Mouse (Mus musculus) limb, embryonic 12.5 days (tissue): ENCODE measurements at regions not wholly inside any gene's neighbourhood (a gene's known extent, or its start where the extent isn't known, plus 50 kb on each side); places are given as distances from the start of the nearest gene placed in this dataset.

ENCODE experiments used
- ATAC-seq: fragments of 200-750 bp; cut with Nextera tagmentation; 2 replicates; pipeline ENCODE4 v1.8.0; 2017; ENCODE audit warnings: low read depth, moderate TSS enrichment; ENCODE audit not compliant: insufficient number of reproducible peaks, insufficient read depth, low FRiP score, low TSS enrichment
- H3K27ac ChIP-seq: fragments of 300-500 bp; sonication (generic); 2 replicates; pipeline ENCODE4 v1.5.1; 2016; ENCODE audit warnings: mild to moderate bottlenecking, moderate library complexity
- H3K27me3 ChIP-seq: fragments of 300-500 bp; sonication (generic); 2 replicates; pipeline ENCODE4 v1.6.1; 2016; ENCODE audit warnings: mild to moderate bottlenecking, moderate library complexity
- H3K36me3 ChIP-seq: fragments of 300-500 bp; sonication (generic); 2 replicates; pipeline ENCODE4 v1.6.1; 2016; ENCODE audit warnings: mild to moderate bottlenecking, moderate library complexity
- H3K4me1 ChIP-seq: fragments of 300-500 bp; sonication (generic); replicated peaks from 2 replicates; pipeline ENCODE4 v1.6.1; 2016
- H3K4me2 ChIP-seq: fragments of 300-500 bp; sonication (generic); 2 replicates; pipeline ENCODE4 v1.6.1; 2016; ENCODE audit warnings: mild to moderate bottlenecking, moderate library complexity
- H3K4me3 ChIP-seq: fragments of 300-500 bp; sonication (generic); replicated peaks from 2 replicates; pipeline ENCODE4 v1.5.1; 2016; ENCODE audit warnings: mild to moderate bottlenecking
- H3K9ac ChIP-seq: fragments of 300-500 bp; sonication (generic); replicated peaks from 2 replicates; pipeline ENCODE4 v1.6.1; 2016; ENCODE audit warnings: mild to moderate bottlenecking, moderate library complexity
- H3K9me3 ChIP-seq: fragments of 300-500 bp; sonication (generic); 2 replicates; pipeline ENCODE4 v1.6.1; 2016; ENCODE audit warnings: mild to moderate bottlenecking, moderate library complexity
- WGBS: fragments of 180-500 bp; shearing (Covaris S2); methylation state at CpG from one replicate; pipeline ENCODE4 v1.1.7; 2016; 5-methylcytosine and 5-hydroxymethylcytosine counted together

DNA sequence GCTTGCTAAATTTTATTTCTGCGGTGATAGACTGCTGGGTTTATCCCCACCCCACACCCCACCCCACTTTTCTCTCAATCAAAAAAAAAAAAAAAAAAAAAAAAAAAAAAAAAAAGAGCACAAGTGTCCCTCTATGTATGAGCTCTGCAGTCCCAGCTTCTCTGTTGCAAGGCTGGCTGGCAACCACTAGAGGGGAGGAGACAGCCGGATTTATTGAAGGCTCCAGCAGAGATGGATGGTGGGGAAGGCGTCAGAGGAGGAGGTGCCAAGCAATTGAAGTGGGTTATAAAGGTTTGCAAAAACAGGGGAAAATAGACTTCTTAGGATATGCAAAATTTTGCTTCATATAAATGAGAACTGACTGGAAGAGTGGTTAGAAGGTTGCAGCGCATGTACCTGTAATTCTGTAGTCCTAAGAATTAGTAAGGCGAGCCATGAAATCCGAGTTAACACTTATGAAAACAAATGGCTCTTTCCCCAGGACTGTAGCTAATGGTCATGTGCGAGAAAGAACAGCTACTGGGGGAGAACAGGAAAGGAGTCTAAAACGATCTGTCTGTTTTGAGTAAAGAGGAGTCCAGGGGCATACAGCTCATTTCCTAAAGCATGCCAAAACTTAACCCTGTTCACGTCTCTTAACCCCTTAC lies 885.1 kb upstream of the Pou3f3 start:
- WGBS = 6% methylated on average over 9 of the region's 9 CpGs
- no peaks in the 10 kb centered on the region for H3K36me3 ChIP-seq
- no peaks in the 10 kb centered on the region; the same call in 1 of the 2 replicates for H3K4me1 ChIP-seq
- no peak overlapping the region for H3K9ac ChIP-seq
- H3K9me3 ChIP-seq = no peaks in the 10 kb centered on the region
- peak; percentile 94 for ATAC-seq
- H3K27ac ChIP-seq = no peak overlapping the region
- no peaks in the 10 kb centered on the region for H3K27me3 ChIP-seq
- peak overlapping the region; percentile 23 for H3K4me3 ChIP-seq
- H3K4me2 ChIP-seq = peak overlapping the region; percentile 49

DNA sequence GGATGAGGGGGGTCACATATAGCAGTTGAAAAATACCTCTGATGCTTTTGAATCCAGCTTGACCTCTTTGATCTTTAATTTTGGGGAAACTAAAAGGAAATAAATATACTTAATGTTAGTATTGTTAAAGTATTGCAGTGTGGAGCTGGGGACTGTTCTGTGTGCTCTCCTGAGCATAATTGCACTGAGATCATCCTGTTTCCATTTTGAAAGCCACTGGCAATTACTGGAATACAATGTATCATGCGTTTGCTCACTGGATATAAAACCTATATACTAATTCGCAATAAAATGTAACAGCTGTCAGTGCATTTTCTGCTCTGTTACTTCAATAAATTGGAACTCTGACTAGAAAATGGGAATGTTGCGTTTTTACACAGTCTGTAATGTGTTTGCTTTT lies 884.4 kb upstream of the Pou3f3 start:
- 66% methylated on average over 3 of the region's 3 CpGs for WGBS
- H3K27me3 ChIP-seq = no peaks in the 10 kb centered on the region
- H3K4me2 ChIP-seq = peak overlapping the region; percentile 49; the same call in 1 of the 2 replicates
- no peak overlapping the region for H3K27ac ChIP-seq
- no peak for ATAC-seq
- H3K4me1 ChIP-seq = no peaks in the 10 kb centered on the region; the same call in 1 of the 2 replicates
- H3K36me3 ChIP-seq = no peaks in the 10 kb centered on the region
- no peaks in the 10 kb centered on the region for H3K9me3 ChIP-seq
- H3K9ac ChIP-seq = no peak overlapping the region
- no peak overlapping the region for H3K4me3 ChIP-seq

DNA sequence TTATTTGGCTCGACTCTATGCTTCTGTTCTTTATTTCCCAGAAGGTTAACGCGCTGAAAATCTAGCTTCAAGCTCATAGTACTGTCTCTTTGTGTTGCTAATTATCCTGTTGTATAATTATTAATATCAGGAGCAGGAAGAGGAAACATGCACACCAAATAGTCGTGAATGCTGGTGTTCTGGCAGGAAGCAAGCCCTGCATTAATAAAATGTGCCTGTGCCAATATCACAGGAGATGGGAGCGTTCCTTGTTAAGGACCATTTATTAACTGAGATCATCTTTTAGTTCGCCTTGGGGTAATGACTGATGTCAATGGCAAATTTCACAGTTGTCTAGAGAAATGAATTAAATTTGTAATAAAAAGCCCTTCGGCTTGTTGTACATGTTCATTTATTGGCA lies 883.5 kb upstream of the Pou3f3 start:
- Histone ChIP-seq H3K4me2 (no peak overlapping the region), H3K9me3 (no peaks in the 10 kb centered on the region), H3K9ac (no peak overlapping the region), H3K4me3 (no peak overlapping the region), H3K27ac (no peak overlapping the region), H3K27me3 (no peaks in the 10 kb centered on the region), H3K36me3 (no peaks in the 10 kb centered on the region), H3K4me1 (no peaks in the 10 kb centered on the region; the same call in 1 of the 2 replicates)
- 56% methylated on average over 7 of the region's 7 CpGs for WGBS
- no peak for ATAC-seq

DNA sequence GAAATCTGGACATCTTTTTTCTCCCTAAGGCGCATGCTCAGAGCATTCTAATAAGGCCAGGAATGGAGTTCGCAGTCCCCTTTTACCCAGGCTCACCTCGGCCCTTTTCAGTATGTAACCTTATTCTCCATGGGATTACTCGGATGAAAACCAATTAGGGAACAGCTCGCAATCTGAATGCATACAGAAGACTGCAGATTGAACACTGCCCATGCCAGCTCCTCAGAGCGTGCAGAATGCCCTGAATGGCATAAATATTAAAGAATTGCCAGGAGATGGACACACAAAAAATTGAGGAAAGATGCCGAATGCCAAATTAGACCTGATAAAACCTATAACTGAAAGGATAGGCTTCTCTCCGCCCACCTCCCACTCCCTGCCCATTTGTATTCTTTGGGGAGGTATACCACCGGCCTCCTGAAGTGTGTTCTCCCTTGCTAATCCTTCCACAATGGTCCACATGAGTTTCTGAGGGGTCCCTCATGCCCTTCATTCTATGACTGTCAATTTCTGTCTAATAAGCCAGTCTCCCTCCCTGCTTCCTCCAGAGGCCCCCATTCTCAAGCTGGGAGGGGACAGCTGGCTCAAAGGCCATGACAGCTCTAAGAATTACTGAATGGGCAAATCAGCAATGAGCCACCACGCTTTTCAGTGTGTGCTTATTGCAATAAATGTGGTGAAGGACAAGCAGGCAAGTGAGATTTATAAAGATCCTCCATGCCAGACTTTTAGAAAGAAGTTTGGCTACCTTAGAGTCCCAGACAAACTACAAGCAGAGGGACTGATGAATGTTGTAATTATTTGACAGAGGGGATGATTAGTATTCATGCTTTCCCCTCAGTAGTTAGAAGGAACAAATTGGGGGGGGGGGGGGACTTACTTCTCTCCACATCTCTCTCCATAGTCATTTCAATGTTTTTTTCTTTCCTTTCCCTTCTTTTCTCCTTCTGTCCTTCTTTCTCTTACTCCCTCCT lies 881.2 kb upstream of the Pou3f3 start:
- no peak for ATAC-seq
- no peak overlapping the region for H3K4me2 ChIP-seq
- H3K4me3 ChIP-seq = no peak overlapping the region

DNA sequence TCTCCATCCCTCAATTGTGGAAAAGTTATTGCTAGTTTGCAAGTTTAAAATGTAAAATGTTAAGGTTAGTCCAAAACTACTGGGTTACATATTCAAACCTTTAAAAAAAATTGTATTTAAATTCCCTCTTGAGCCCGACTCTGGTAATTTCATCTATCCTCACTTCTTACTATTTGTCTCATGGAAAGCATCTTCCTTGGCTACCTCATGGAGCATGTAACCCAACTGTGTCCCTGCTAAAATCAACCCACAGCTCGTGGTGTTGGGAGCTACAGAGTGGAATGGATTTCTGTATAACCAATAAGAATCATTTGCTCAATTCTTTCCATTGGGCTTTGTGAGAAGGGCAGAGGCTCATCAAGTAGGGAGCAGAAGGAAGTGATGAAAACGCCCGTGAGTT lies 880.5 kb upstream of the Pou3f3 start:
- no peak for ATAC-seq
- no peaks in the 10 kb centered on the region for H3K27me3 ChIP-seq
- H3K4me2 ChIP-seq = no peak overlapping the region
- no peaks in the 10 kb centered on the region; the same call in 1 of the 2 replicates for H3K4me1 ChIP-seq
- H3K36me3 ChIP-seq = no peaks in the 10 kb centered on the region
- no peak overlapping the region for H3K4me3 ChIP-seq
- WGBS = 79% methylated on average over 4 of the region's 4 CpGs
- no peaks in the 10 kb centered on the region for H3K9me3 ChIP-seq
- no peak overlapping the region for H3K27ac ChIP-seq
- no peak overlapping the region for H3K9ac ChIP-seq

More for the DNA sequence above, 881.2 kb upstream of the Pou3f3 start:
- no peak overlapping the region for H3K27ac ChIP-seq
- no peaks in the 10 kb centered on the region; the same call in 1 of the 2 replicates for H3K4me1 ChIP-seq
- no peaks in the 10 kb centered on the region for H3K36me3 ChIP-seq
- H3K9ac ChIP-seq = no peak overlapping the region
- no peaks in the 10 kb centered on the region for H3K27me3 ChIP-seq
- H3K9me3 ChIP-seq = no peaks in the 10 kb centered on the region
- WGBS = 78% methylated on average over 10 of the region's 10 CpGs

DNA sequence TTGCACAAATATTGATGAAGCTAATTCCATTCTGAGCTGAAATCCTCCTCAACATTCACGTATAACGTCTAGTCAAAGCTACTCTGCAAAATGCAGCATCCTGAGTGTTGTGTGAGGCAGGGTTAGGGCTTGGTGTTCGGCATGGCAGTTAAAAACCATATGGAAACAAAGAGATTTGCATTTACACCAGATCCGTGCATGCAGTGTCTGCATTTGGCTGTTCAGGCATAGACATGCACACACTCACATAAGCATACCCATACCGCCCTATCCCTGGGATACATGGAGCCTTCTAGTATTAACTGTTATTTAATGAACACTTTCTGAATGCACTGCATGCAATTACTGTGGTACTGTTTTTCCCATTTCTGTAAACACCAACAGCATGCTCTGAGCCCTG lies 872.8 kb upstream of the Pou3f3 start:
- H3K9ac ChIP-seq = no peak overlapping the region

DNA sequence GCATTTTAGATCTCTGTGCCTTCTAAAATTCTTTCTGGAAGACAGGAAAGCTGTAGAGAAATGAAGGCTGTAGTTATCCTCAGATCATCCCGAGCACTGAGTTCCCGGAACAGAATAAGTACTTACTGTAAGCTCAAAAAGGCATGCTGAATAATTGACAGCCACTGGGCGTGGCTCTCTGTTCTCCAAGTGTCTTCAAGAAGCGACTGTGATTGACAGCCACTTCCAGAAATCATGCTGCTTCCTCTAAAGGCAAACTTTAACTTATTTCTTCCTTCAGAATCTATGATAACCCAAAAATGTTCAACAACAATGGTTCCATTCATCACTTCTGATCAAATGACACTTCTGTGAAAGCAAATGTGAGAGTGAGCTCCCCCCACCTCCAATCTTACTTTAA lies 870.3 kb upstream of the Pou3f3 start:
- WGBS = 79% methylated on average over 4 of the region's 4 CpGs
- ATAC-seq = no peak
- H3K27ac ChIP-seq = no peak overlapping the region
- H3K4me2 ChIP-seq = no peak overlapping the region
- H3K36me3 ChIP-seq = no peaks in the 10 kb centered on the region
- no peaks in the 10 kb centered on the region for H3K4me1 ChIP-seq
- no peak overlapping the region for H3K4me3 ChIP-seq
- H3K27me3 ChIP-seq = no peaks in the 10 kb centered on the region
- no peak overlapping the region for H3K9ac ChIP-seq
- no peaks in the 10 kb centered on the region for H3K9me3 ChIP-seq

More for the DNA sequence above, 872.8 kb upstream of the Pou3f3 start:
- Histone ChIP-seq H3K27ac (no peak overlapping the region), H3K4me3 (no peak overlapping the region), H3K36me3 (no peaks in the 10 kb centered on the region), H3K9me3 (no peaks in the 10 kb centered on the region), H3K4me1 (no peaks in the 10 kb centered on the region), H3K27me3 (no peaks in the 10 kb centered on the region), H3K4me2 (no peak overlapping the region)
- 81% methylated on average over 5 of the region's 5 CpGs for WGBS
- ATAC-seq = no peak

DNA sequence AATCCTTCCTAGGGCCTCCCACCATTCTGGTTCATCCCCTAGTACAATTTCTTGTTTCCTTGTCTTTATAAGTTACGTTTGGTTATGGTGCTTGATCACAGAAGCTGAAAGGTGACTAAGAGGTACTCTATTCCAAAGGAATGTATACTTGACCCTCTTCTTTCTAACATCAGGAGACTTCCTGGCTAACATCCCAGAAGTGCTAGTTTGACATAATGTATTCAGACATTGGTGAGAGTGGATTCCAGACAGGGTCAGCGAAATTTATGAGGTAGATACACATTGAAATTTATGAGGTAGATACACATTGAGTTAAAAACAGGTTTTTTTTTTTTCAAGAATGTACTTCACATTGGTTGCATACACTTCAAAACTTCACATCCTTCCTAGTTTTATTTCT lies 863.9 kb upstream of the Pou3f3 start:
- no peaks in the 10 kb centered on the region for H3K36me3 ChIP-seq
- no peaks in the 10 kb centered on the region for H3K9me3 ChIP-seq
- no peaks in the 10 kb centered on the region for H3K27me3 ChIP-seq
- H3K4me1 ChIP-seq = no peaks in the 10 kb centered on the region
- H3K9ac ChIP-seq = no peak overlapping the region
- H3K4me2 ChIP-seq = no peak overlapping the region
- no peak overlapping the region for H3K27ac ChIP-seq
- no peak for ATAC-seq
- H3K4me3 ChIP-seq = no peak overlapping the region
- 85% methylated on average over 2 of the region's 2 CpGs for WGBS
